Mouse (Mus musculus): Measurements from ENCODE around the gene Rtn4r. TPM values are rescaled to one million over a fixed set of nuclear protein-coding genes. Genes with fewer than 3 reads are reported as not detected.

The Rtn4r gene
- total and polyA plus RNA-seq, 3 experiments = not detected

- no peak overlapping the region for H3K27ac ChIP-seq (ENCODE audit: insufficient read depth, low read depth)
- peaks cover 0 to 3% of the 10 kb centered on the region in 2 experiments; a peak in 1 of 4 replicates for H3K4me1 ChIP-seq (ENCODE audit: control insufficient read depth in 1 of 2, insufficient read depth in 2 of 2)
- peaks cover 86% of the 10 kb centered on the region for H3K27me3 ChIP-seq (replicated peaks)
- no peak overlapping the region for H3K4me2 ChIP-seq (ENCODE audit: insufficient read depth, low read depth, poor library complexity, severe bottlenecking)
- no peak overlapping the region for H3K9ac ChIP-seq (ENCODE audit: insufficient read depth, low read depth)
- H3K9me3 ChIP-seq (replicated peaks; ENCODE audit: low read length) = no peaks in the 10 kb centered on the region
- TF ChIP-seq CTCF (conservative IDR thresholded peaks at IDR 0.05 in 1 of 2, IDR thresholded peaks at IDR 0.05 in 1 of 2; ENCODE audit: low read depth in 2 of 2, low read length in 2 of 2) (no peak), E2F4 (IDR thresholded peaks at IDR 0.05; ENCODE audit: insufficient replicate concordance, low read depth, low read length) (no peak), SIN3A (IDR thresholded peaks at IDR 0.05; ENCODE audit: low read length) (no peak), MYC (IDR thresholded peaks at IDR 0.05; ENCODE audit: low read depth, low read length) (no peak), ZKSCAN1 (IDR thresholded peaks at IDR 0.05; ENCODE audit: borderline replicate concordance, low read depth, low read length) (no peak), USF1 (IDR thresholded peaks at IDR 0.05; ENCODE audit: low read depth, low read length) (no peak), CHD2 (IDR thresholded peaks at IDR 0.05; ENCODE audit: low read length) (no peak), ZC3H11A (IDR thresholded peaks at IDR 0.05; ENCODE audit: low read depth, low read length) (no peak), IRF4 (IDR thresholded peaks at IDR 0.05; ENCODE audit: low read depth, low read length) (no peak), RCOR1 (conservative IDR thresholded peaks at IDR 0.05; ENCODE audit: low read depth, low read length) (no peak), MAZ (IDR thresholded peaks at IDR 0.05; ENCODE audit: low read depth, low read length) (no peak), ZMIZ1 (IDR thresholded peaks at IDR 0.05; ENCODE audit: low read depth, low read length) (no peak)
- in situ Hi-C loops (cut with MboI; ENCODE audit: low pct_ligation_motif_present, low pct_unique_long_range_greater_than_20kb, low sequenced_read_pairs) (loop anchor here (5.0 kb wide), 2 partner anchors 48 to 88 kb away; no protein-coding TSS in a partner anchor), dilution Hi-C loops (cut with MboI; ENCODE audit: extremely low pct_ligation_motif_present, extremely low pct_unique_long_range_greater_than_20kb, low sequenced_read_pairs) (no loop called here)
- no peaks in the 10 kb centered on the region for H3K36me3 ChIP-seq (replicated peaks in 1 of 2; ENCODE audit: control insufficient read depth in 1 of 2, insufficient read depth in 1 of 2, low read length in 1 of 2)
- no peaks in the 10 kb centered on the region for H3K79me2 ChIP-seq (replicated peaks; ENCODE audit: control insufficient read depth, extremely low read depth, insufficient read depth, poor library complexity, severe bottlenecking)
- no peak for DNase-seq (ENCODE audit: extremely low read depth)
- H3K4me3 ChIP-seq (replicated peaks in 1 of 3; ENCODE audit: low read depth in 2 of 3, low read length in 2 of 3, poor library complexity in 1 of 3) = no peak overlapping the region
Observed at GRCm38 (mm10) chr16:18124040-18124439, 3.4 kb upstream of the Rtn4r start.

GRCm38 (mm10) chr16:18124626-18125025 lies 2.8 kb upstream of the Rtn4r start:
- Histone ChIP-seq H3K4me3 (replicated peaks in 1 of 3; ENCODE audit: low read depth in 2 of 3, low read length in 2 of 3, poor library complexity in 1 of 3) (no peak overlapping the region), H3K27ac (ENCODE audit: insufficient read depth, low read depth) (no peak overlapping the region), H3K9ac (ENCODE audit: insufficient read depth, low read depth) (no peak overlapping the region), H3K4me2 (ENCODE audit: insufficient read depth, low read depth, poor library complexity, severe bottlenecking) (no peak overlapping the region), H3K27me3 (replicated peaks) (peaks cover 87% of the 10 kb centered on the region), H3K79me2 (replicated peaks; ENCODE audit: control insufficient read depth, extremely low read depth, insufficient read depth, poor library complexity, severe bottlenecking) (no peaks in the 10 kb centered on the region), H3K9me3 (replicated peaks; ENCODE audit: low read length) (no peaks in the 10 kb centered on the region), H3K4me1 (ENCODE audit: control insufficient read depth in 1 of 2, insufficient read depth in 2 of 2) (peaks cover 0 to 3% of the 10 kb centered on the region in 2 experiments; a peak in 1 of 4 replicates), H3K36me3 (replicated peaks in 1 of 2; ENCODE audit: control insufficient read depth in 1 of 2, insufficient read depth in 1 of 2, low read length in 1 of 2) (no peaks in the 10 kb centered on the region)
- in situ Hi-C loops (cut with MboI; ENCODE audit: low pct_ligation_motif_present, low pct_unique_long_range_greater_than_20kb, low sequenced_read_pairs) = loop anchor here (5.0 kb wide), 2 partner anchors 48 to 88 kb away; no protein-coding TSS in a partner anchor
- no peak for DNase-seq (ENCODE audit: extremely low read depth)
- TF ChIP-seq TBP (conservative IDR thresholded peaks at IDR 0.05; ENCODE audit: low read depth, low read length) (no peak), POLR2A (IDR thresholded peaks at IDR 0.05; ENCODE audit: low read depth, low read length) (no peak), ELF1 (IDR thresholded peaks at IDR 0.05; ENCODE audit: low read depth, low read length) (no peak)
- dilution Hi-C loops (cut with MboI; ENCODE audit: extremely low pct_ligation_motif_present, extremely low pct_unique_long_range_greater_than_20kb, low sequenced_read_pairs) = no loop called here

- TF ChIP-seq RCOR1 (conservative IDR thresholded peaks at IDR 0.05; ENCODE audit: low read depth, low read length) (no peak), ZC3H11A (IDR thresholded peaks at IDR 0.05; ENCODE audit: low read depth, low read length) (no peak), NRF1 (IDR thresholded peaks at IDR 0.05; ENCODE audit: low read depth, low read length) (no peak), ZMIZ1 (IDR thresholded peaks at IDR 0.05; ENCODE audit: low read depth, low read length) (no peak), MEF2A (IDR thresholded peaks at IDR 0.05; ENCODE audit: borderline replicate concordance, low read depth, low read length) (no peak), SMC3 (IDR thresholded peaks at IDR 0.05; ENCODE audit: low read depth, low read length) (no peak), GABPA (IDR thresholded peaks at IDR 0.05; ENCODE audit: insufficient replicate concordance, low read depth, low read length) (no peak), MAFK (IDR thresholded peaks at IDR 0.05; ENCODE audit: insufficient replicate concordance, low read length) (no peak), JUND (conservative IDR thresholded peaks at IDR 0.05; ENCODE audit: low read depth, low read length) (no peak), MXI1 (IDR thresholded peaks at IDR 0.05; ENCODE audit: low read depth, low read length) (no peak), NELFE (IDR thresholded peaks at IDR 0.05; ENCODE audit: low read depth, low read length) (no peak), TBP (conservative IDR thresholded peaks at IDR 0.05; ENCODE audit: low read depth, low read length) (no peak), POLR2A (IDR thresholded peaks at IDR 0.05; ENCODE audit: low read depth, low read length) (no peak), RAD21 (IDR thresholded peaks at IDR 0.05; ENCODE audit: low read depth, low read length) (no peak)
Observed at GRCm38 (mm10) chr16:18125131-18125530, 2.3 kb upstream of the Rtn4r start.

More at GRCm38 (mm10) chr16:18125131-18125530, 2.3 kb upstream of the Rtn4r start:
- Histone ChIP-seq H3K9ac (ENCODE audit: insufficient read depth, low read depth) (no peak overlapping the region), H3K4me2 (ENCODE audit: insufficient read depth, low read depth, poor library complexity, severe bottlenecking) (no peak overlapping the region), H3K9me3 (replicated peaks; ENCODE audit: low read length) (no peaks in the 10 kb centered on the region), H3K79me2 (replicated peaks; ENCODE audit: control insufficient read depth, extremely low read depth, insufficient read depth, poor library complexity, severe bottlenecking) (no peaks in the 10 kb centered on the region), H3K4me1 (ENCODE audit: control insufficient read depth in 1 of 2, insufficient read depth in 2 of 2) (peaks cover 0 to 3% of the 10 kb centered on the region in 2 experiments; a peak in 1 of 4 replicates), H3K27me3 (replicated peaks) (peaks cover 86% of the 10 kb centered on the region), H3K36me3 (replicated peaks in 1 of 2; ENCODE audit: control insufficient read depth in 1 of 2, insufficient read depth in 1 of 2, low read length in 1 of 2) (no peaks in the 10 kb centered on the region), H3K4me3 (replicated peaks in 1 of 3; ENCODE audit: low read depth in 2 of 3, low read length in 2 of 3, poor library complexity in 1 of 3) (no peak overlapping the region), H3K27ac (ENCODE audit: insufficient read depth, low read depth) (no peak overlapping the region)
- DNase-seq (ENCODE audit: extremely low read depth) = no peak
- in situ Hi-C loops (cut with MboI; ENCODE audit: low pct_ligation_motif_present, low pct_unique_long_range_greater_than_20kb, low sequenced_read_pairs) (no loop called here), dilution Hi-C loops (cut with MboI; ENCODE audit: extremely low pct_ligation_motif_present, extremely low pct_unique_long_range_greater_than_20kb, low sequenced_read_pairs) (no loop called here)
